In genomic region chr12:104946231-104946630, GRCm38 (mm10) we compare ENCODE assay signal across 23 mouse cellular contexts.
"Had no signal": no experiment of that assay in that cellular context is flagged by ENCODE, and none has a peak within 500 bp of the region (broad histone marks: within the 10 kb centered on the region; RNA-seq: fewer than 3 reads in every experiment).

No protein-coding gene starts in this region.

- H3K27ac ChIP-seq: layer of hippocampus, adult 2 months; limb, embryonic 10.5 days; limb, embryonic 13.5 days; liver, embryonic 12.5 days; liver, embryonic 15.5 days; lung, embryonic 15.5 days; midbrain, embryonic 10.5 days; neural tube, embryonic 12.5 days; neural tube, embryonic 15.5 days; stomach, embryonic 15.5 days had no signal

- H3K36me3 ChIP-seq: limb, embryonic 10.5 days; limb, embryonic 13.5 days; lung, embryonic 15.5 days; midbrain, embryonic 10.5 days; neural tube, embryonic 12.5 days; neural tube, embryonic 15.5 days; stomach, embryonic 15.5 days had no signal

- ATAC-seq: liver, embryonic 12.5 days had no signal

- DNase-seq: kidney, adult 18-20 months; kidney, postnatal 25 days; layer of hippocampus, adult 9-11 months; liver; lung, adult 18-20 months; lung, postnatal 10 days; lung, postnatal 36 days; midbrain, embryonic 14.5 days; retina, postnatal 1 day; right cerebral cortex, postnatal 25 days; spleen, adult 18-20 months; thymus, postnatal 25 days had no signal

- H3K9me3 ChIP-seq: liver, embryonic 12.5 days; liver, embryonic 15.5 days; lung, embryonic 15.5 days; megakaryocyte, embryonic 14.5 days; neural tube, embryonic 15.5 days; stomach, embryonic 15.5 days had no signal

- H3K4me1 ChIP-seq: limb, embryonic 10.5 days; limb, embryonic 13.5 days; liver, embryonic 12.5 days; liver, embryonic 15.5 days; lung, embryonic 15.5 days; midbrain, embryonic 10.5 days; neural tube, embryonic 12.5 days; neural tube, embryonic 15.5 days; stomach, embryonic 15.5 days had no signal

- H3K4me3 ChIP-seq: layer of hippocampus, adult 2 months; limb, embryonic 10.5 days; limb, embryonic 13.5 days; liver, embryonic 12.5 days; liver, embryonic 15.5 days; lung, embryonic 15.5 days; megakaryocyte, embryonic 14.5 days; midbrain, embryonic 10.5 days; neural tube, embryonic 12.5 days; neural tube, embryonic 15.5 days; stomach, embryonic 15.5 days had no signal

- H3K9ac ChIP-seq: limb, embryonic 13.5 days; liver, embryonic 12.5 days; liver, embryonic 15.5 days; lung, embryonic 15.5 days; neural tube, embryonic 12.5 days; neural tube, embryonic 15.5 days; stomach, embryonic 15.5 days had no signal

- H3K27me3 ChIP-seq: liver, embryonic 12.5 days; liver, embryonic 15.5 days; lung, embryonic 15.5 days; megakaryocyte, embryonic 14.5 days; neural tube, embryonic 12.5 days; neural tube, embryonic 15.5 days; stomach, embryonic 15.5 days had no signal

- H3K4me2 ChIP-seq: limb, embryonic 13.5 days; liver, embryonic 12.5 days; liver, embryonic 15.5 days; lung, embryonic 15.5 days; neural tube, embryonic 12.5 days; neural tube, embryonic 15.5 days; stomach, embryonic 15.5 days had no signal
